Mouse (Mus musculus) left cerebral cortex, postnatal 14 days (tissue): Measurements from ENCODE around the gene Cdk19. TPM values are rescaled to one million over a fixed set of nuclear protein-coding genes. Genes with fewer than 3 reads are reported as not detected.
A peak's percentile ranks its signal among the peaks of the same experiment; 100 is the strongest.

Experiments
- DNase-seq, 2 experiments: peaks; one replicate each; pipeline ENCODE4 v3.0.0; 2021 to 2022; ENCODE audit warnings: low spot score in 2 of 2, mixed read lengths in 1 of 2
- intact Hi-C: fragments of 180-260 bp; cut with DNase I; formaldehyde crosslinking; loops from one replicate; pipeline ENCODE4 v1.15.1; 2025
- total RNA-seq, 2 experiments: library from RNA; stranded (reverse); gene quantifications; 2 replicates each; pipeline ENCODE4 v1.2.3; 2021

Gene Cdk19
- total RNA-seq, 2 experiments from 2014 or later, result 43.0 to 43.1 TPM

GRCm38 (mm10) chr10:40467174-40467911 is 128.0 kb downstream of the Cdk19 start:
- intact Hi-C loops, result no loop called here
- DNase-seq, result no peak

- intact Hi-C loops, result no loop called here
- no peak for DNase-seq
Measured at GRCm38 (mm10) chr10:40467912-40468254, 128.5 kb downstream of the Cdk19 start.

- DNase-seq, result no peak
- intact Hi-C loops, result no loop called here
Measured at GRCm38 (mm10) chr10:40469145-40469544, 129.8 kb downstream of the Cdk19 start.

- intact Hi-C loops, result no loop called here
- DNase-seq, result peak in 1 of 2 experiments; percentile 18
Measured at GRCm38 (mm10) chr10:40476535-40477285, 137.3 kb downstream of the Cdk19 start.

GRCm38 (mm10) chr10:40477426-40478075 is 138.2 kb downstream of the Cdk19 start:
- intact Hi-C loops, result no loop called here
- no peak for DNase-seq

- intact Hi-C loops, result no loop called here
- no peak for DNase-seq
Measured at GRCm38 (mm10) chr10:40478626-40479025, 139.3 kb downstream of the Cdk19 start.

- intact Hi-C loops, result no loop called here
- DNase-seq, result no peak
Measured at GRCm38 (mm10) chr10:40479216-40479615, 139.9 kb downstream of the Cdk19 start.

GRCm38 (mm10) chr10:40479621-40480193 is 140.3 kb downstream of the Cdk19 start:
- intact Hi-C loops, result no loop called here

GRCm38 (mm10) chr10:40481534-40481933 is 142.2 kb downstream of the Cdk19 start:
- intact Hi-C loops, result no loop called here
- no peak for DNase-seq

More at GRCm38 (mm10) chr10:40479621-40480193, 140.3 kb downstream of the Cdk19 start:
- DNase-seq, result no peak

GRCm38 (mm10) chr10:40482285-40482684 is 142.9 kb downstream of the Cdk19 start:
- intact Hi-C loops, result no loop called here
- DNase-seq, result no peak

GRCm38 (mm10) chr10:40489086-40489796 is 149.9 kb downstream of the Cdk19 start:
- DNase-seq, result no peak
- intact Hi-C loops, result no loop called here

GRCm38 (mm10) chr10:40491131-40491530 is 151.8 kb downstream of the Cdk19 start:
- intact Hi-C loops, result no loop called here
- no peak for DNase-seq

GRCm38 (mm10) chr10:40491748-40492147 is 152.4 kb downstream of the Cdk19 start:
- intact Hi-C loops, result no loop called here
- DNase-seq, result no peak

- DNase-seq, result no peak
- intact Hi-C loops, result no loop called here
Measured at GRCm38 (mm10) chr10:40494181-40495162, 155.1 kb downstream of the Cdk19 start.

- intact Hi-C loops, result no loop called here
- DNase-seq, result no peak
Measured at GRCm38 (mm10) chr10:40497301-40498041, 158.1 kb downstream of the Cdk19 start.

GRCm38 (mm10) chr10:40498426-40498825 is 159.1 kb downstream of the Cdk19 start:
- DNase-seq, result no peak
- intact Hi-C loops, result no loop called here

- intact Hi-C loops, result no loop called here
- DNase-seq, result peak; percentile 65 to 85
Measured at GRCm38 (mm10) chr10:40499314-40500252, 160.2 kb downstream of the Cdk19 start.
